Mouse (Mus musculus) R1 (cell line): Measurements from ENCODE around the gene Nav1.
"Not testable (repeated sequence)": the region's sequence is repeated elsewhere in the genome, so short reads cannot be mapped to it uniquely, and the experiment has no call there.

Source experiments
- DNase-seq: peaks from one replicate; pipeline ENCODE4 v3.0.0-alpha.2; 2018; ENCODE audit warnings: low read depth, low spot score

The Nav1 gene

GRCm38 (mm10) chr1:135488879-135489278 is 118.2 kb downstream of the Nav1 start:
- no peak for DNase-seq

GRCm38 (mm10) chr1:135485179-135485578 is 121.9 kb downstream of the Nav1 start:
- no peak for DNase-seq

GRCm38 (mm10) chr1:135484503-135485051 is 122.5 kb downstream of the Nav1 start:
- not testable (repeated sequence) for DNase-seq

- no peak for DNase-seq
Measured at GRCm38 (mm10) chr1:135483971-135484370, 123.1 kb downstream of the Nav1 start.

GRCm38 (mm10) chr1:135482666-135483065 is 124.4 kb downstream of the Nav1 start:
- DNase-seq: no peak

GRCm38 (mm10) chr1:135481656-135482055 is 125.4 kb downstream of the Nav1 start:
- no peak for DNase-seq

GRCm38 (mm10) chr1:135480815-135481214 is 126.3 kb downstream of the Nav1 start:
- no peak for DNase-seq

GRCm38 (mm10) chr1:135475571-135475895 is 131.6 kb downstream of the Nav1 start:
- no peak for DNase-seq

- no peak for DNase-seq
Measured at GRCm38 (mm10) chr1:135474861-135475570, 132.1 kb downstream of the Nav1 start.

GRCm38 (mm10) chr1:135472536-135472935 is 134.6 kb downstream of the Nav1 start:
- peak; percentile 77 for DNase-seq

GRCm38 (mm10) chr1:135471742-135472141 is 135.4 kb downstream of the Nav1 start:
- no peak for DNase-seq

- DNase-seq: no peak
Measured at GRCm38 (mm10) chr1:135470546-135470945, 136.5 kb downstream of the Nav1 start.

GRCm38 (mm10) chr1:135467462-135467861 is 139.6 kb downstream of the Nav1 start:
- no peak for DNase-seq

- peak; percentile 85 for DNase-seq
Measured at GRCm38 (mm10) chr1:135466935-135467334, 140.2 kb downstream of the Nav1 start.

GRCm38 (mm10) chr1:135465734-135466133 is 141.4 kb downstream of the Nav1 start:
- no peak for DNase-seq

- no peak for DNase-seq
Measured at GRCm38 (mm10) chr1:135462736-135463135, 144.4 kb downstream of the Nav1 start.

GRCm38 (mm10) chr1:135462304-135462703 is 144.8 kb downstream of the Nav1 start:
- DNase-seq: no peak

GRCm38 (mm10) chr1:135461097-135461730 is 145.9 kb downstream of the Nav1 start:
- peak; percentile 58 for DNase-seq

- DNase-seq: no peak
Measured at GRCm38 (mm10) chr1:135460521-135460920, 146.6 kb downstream of the Nav1 start.

- no peak for DNase-seq
Measured at GRCm38 (mm10) chr1:135457860-135458259, 149.2 kb downstream of the Nav1 start.

GRCm38 (mm10) chr1:135452259-135452658 is 154.8 kb downstream of the Nav1 start:
- peak; percentile 75 for DNase-seq

- DNase-seq: no peak
Measured at GRCm38 (mm10) chr1:135451419-135451818, 155.7 kb downstream of the Nav1 start.

- DNase-seq: no peak
Measured at GRCm38 (mm10) chr1:135449876-135450275, 157.2 kb downstream of the Nav1 start.
